Mouse (Mus musculus): Measurements from ENCODE around the gene Casd1.

The Casd1 gene

GRCm38 (mm10) chr6:4600658-4601296 is at the start of gene Casd1:
Casd1 (plus strand) TSS chr6:4600839.
- DNase-seq (ENCODE audit: extremely low read depth, low read depth), result no peak

DNA sequence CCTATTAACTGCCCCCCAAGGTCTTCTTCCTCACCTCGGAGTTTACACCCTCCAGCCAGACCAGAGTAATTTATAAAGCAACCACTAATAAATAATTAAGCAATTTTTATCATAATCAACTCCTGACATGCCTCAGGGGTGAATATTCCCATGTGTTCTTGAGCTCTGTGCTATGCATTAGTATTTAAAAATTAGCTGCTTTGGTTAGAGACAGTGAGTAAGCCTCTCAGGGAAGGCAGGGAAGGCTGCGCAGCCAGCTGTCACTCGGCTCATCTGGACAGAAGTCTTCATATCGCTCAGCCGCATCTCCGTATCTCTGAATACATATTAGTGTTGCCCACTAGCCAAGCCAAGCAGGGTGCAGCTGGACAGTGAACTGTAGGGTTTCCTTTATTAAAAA is 45.3 kb upstream of the Casd1 start:
- no peak for DNase-seq (ENCODE audit: extremely low read depth, low read depth)

GRCm38 (mm10) chr6:4557086-4557485 is 43.6 kb upstream of the Casd1 start:
- no peak for DNase-seq (ENCODE audit: extremely low read depth, low read depth)

DNA sequence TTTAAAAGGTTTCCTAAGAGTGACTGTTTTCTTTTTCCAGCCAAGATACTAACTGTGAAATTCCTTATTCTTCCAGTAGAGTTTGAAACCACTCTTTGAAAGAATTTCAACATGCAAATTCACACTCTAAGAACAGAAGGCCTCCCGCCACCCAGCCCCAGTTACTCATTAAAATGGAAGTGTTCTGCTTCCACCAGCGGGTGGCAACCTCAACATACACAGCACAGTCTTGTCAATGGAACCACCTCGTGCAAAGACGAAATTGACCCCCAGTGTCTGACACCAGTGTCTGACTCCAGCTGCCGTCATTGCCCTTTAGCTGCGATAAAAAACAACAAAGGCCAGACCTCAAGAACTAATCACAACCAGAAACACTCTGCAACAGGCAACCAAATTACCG is 43.0 kb upstream of the Casd1 start:
- no peak for DNase-seq (ENCODE audit: extremely low read depth, low read depth)

- DNase-seq (ENCODE audit: extremely low read depth, low read depth), result no peak
Observed at GRCm38 (mm10) chr6:4561156-4561555, 39.5 kb upstream of the Casd1 start.

DNA sequence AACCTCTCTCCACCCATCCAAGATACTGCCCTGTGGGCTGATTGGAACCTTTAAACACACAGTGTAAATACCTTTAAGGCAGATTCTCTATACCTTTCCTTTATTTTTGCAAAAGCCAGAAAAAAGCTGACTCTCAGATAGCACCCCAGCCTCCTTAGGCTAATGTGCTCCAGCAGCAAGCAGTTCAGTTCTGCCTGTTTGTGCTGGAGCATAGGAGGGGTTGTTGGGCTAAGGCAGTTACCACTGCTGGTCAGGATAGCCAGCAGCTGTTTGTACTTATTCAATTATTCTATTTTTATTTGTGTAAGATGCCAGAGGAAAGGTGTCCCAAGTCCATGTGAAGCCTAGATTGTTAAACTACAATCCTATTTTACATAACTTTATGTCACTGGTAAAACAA is 39.0 kb upstream of the Casd1 start:
- DNase-seq (ENCODE audit: extremely low read depth, low read depth), result no peak

GRCm38 (mm10) chr6:4562401-4562800 is 38.2 kb upstream of the Casd1 start:
- no peak for DNase-seq (ENCODE audit: extremely low read depth, low read depth)

DNA sequence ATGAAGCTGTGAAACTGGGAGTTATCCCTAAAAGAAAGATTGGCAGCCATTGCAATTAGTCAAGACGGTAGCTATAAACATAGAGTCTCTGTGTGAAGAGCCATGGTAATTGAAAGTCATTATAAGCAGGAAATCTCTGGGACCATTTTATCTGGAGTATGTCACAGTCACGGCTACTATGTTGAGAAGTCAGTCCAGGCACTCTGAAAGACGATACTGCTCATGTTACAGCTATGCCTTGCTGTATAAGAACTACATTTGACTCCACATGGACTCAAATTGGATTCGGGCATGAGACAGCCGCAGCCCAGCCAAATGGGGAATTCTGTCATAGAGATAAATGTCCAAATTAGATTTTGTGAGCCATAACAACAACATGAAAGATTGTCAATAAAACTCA is 37.2 kb upstream of the Casd1 start:
- no peak for DNase-seq (ENCODE audit: extremely low read depth, low read depth)

DNA sequence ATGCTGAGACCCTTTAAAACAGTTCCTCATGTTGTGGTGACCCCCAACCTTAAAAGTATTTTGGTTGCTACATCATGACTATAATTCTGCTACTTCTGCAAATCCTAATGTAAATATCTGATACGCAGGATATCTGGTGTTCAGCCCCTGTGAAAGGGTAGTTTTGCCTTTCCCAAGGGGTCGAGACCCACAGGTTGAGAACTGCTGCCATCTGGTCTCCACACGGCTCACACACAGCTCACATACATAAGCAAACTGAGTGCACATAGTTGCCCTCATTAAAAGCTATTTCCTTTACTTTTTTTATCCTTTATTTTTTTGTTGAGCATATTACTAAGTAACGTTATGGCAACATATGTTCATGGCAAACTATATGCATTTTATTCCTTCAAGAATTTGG is 30.2 kb upstream of the Casd1 start:
- no peak for DNase-seq (ENCODE audit: extremely low read depth, low read depth)

GRCm38 (mm10) chr6:4577756-4578155 is 22.9 kb upstream of the Casd1 start:
- no peak for DNase-seq (ENCODE audit: extremely low read depth, low read depth)

- DNase-seq (ENCODE audit: extremely low read depth, low read depth), result no peak
Observed at GRCm38 (mm10) chr6:4578343-4578742, 22.3 kb upstream of the Casd1 start.

DNA sequence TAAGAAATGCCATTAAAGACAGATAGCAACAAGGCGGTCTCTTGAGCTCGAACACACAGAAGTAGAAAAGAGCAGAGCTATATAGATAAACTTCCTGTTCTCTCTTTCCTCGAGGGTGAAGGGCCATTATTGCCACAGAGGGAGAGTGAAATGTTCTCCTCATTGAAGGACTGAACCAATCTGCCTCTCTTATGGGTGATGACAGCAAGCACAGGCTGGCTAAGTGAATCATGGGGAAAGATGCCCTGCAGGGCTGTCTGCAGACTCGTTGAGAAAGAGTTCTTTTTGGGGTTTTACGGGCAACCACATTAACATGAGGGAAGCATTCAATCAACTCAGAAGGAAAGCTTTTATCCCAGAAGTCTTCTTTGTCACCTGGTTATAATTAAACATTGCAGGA is 21.0 kb upstream of the Casd1 start:
- no peak for DNase-seq (ENCODE audit: extremely low read depth, low read depth)

DNA sequence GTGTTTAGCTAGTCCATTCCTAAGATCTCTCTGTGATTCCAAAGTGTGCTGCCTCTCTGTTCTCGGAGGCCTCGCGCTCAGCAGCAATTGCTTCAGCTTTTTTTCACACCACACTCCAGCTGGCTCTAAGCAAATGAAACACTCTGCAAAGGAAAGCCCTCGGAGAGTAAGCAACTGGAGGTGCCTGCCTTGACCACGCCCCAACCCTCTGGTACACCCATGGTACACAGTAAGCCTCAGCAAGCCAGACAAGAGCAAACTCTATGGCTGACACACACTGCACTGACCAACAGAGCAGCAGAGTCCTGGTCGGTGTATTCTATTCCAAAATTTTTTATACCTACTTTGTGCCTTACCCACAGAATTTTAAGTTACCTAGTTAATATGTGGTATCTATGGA is 17.2 kb upstream of the Casd1 start:
- no peak for DNase-seq (ENCODE audit: extremely low read depth, low read depth)

DNA sequence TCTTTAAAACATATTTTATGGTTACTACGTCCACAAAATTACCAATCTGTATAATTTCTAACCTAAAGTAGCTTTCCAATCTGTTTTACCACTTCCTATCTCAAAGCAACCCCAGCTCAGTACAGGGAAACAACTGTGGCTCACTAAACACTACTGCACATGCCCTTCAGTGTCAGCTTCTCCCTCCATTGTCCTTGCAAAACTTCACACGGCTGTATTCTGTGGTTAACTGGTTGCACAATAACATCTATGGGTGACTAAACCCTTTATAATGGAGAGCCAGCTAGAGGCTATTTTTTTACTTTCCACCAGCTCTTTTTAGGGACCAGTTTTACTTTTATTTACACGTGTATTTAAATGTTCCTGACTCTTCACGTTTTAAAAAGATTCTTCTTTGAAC is 12.7 kb upstream of the Casd1 start:
- DNase-seq (ENCODE audit: extremely low read depth, low read depth), result no peak

DNA sequence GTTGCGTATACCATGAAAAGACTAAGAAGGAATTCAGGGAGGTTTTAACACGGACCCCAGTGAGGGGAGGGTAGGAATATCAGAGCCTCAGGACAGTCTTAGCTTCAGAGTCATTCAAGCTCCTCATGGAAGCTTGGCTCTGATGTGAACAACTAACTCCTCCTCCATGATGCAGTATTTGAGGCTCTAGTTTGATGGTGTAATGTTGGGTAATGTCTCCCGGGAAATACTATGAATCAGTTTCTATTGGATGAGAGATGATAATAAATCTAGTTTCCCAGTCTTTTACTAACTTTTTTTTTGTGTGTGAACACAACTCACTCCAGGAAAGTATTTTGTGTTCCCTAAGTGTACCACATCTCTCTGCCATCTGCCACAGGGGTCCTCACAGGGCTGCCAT is 11.9 kb upstream of the Casd1 start:
- DNase-seq (ENCODE audit: extremely low read depth, low read depth), result no peak

GRCm38 (mm10) chr6:4590089-4590488 is 10.6 kb upstream of the Casd1 start:
- no peak for DNase-seq (ENCODE audit: extremely low read depth, low read depth)

DNA sequence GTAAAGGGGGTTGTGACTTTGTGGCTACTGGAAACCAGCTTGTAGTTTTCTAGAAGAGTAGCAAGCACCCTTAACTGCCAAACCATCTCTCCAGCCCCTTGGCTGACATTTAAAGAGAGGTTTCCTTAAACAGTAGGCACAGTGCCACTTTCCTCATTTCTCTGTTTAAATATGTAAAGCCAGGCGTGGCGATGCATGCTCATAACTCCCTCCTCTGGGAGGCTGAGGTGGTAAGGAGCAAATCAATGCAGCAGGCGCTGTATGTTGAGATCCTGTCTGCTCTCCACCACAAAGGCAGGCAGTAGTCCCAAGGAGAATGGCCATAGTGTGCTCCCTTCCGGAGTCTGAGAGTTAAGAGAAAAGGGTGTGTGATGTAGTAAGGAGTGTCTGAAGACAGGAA is 2.9 kb upstream of the Casd1 start:
- no peak for DNase-seq (ENCODE audit: extremely low read depth, low read depth)

DNA sequence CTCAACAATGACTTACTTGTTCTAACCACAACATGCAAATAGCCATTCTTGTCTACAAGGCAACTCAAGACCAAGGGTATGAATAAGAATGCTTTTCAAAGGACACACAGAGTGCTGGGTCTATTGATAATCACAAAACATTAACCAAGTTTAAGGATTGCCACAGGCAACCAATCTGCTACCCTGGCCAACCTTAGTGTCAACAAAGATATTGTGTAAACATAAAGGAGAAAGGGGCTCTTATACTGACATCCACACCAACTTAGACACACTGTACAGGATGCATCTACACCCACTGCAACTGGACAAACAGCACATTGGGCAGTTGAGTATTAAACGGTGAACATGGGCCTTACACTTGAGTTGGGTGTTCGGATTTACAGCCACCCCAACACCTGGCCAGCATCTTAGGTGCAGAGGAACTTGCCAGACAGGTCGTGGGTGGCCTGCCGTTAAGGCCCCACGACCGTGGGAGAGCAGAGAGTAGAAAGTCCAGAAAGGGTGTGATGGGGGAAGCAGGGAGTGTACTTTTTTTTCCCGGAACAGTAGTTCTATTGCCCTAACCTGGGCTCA is 468 bp upstream of the Casd1 start:
- DNase-seq (ENCODE audit: extremely low read depth, low read depth), result peak; percentile 10

DNA sequence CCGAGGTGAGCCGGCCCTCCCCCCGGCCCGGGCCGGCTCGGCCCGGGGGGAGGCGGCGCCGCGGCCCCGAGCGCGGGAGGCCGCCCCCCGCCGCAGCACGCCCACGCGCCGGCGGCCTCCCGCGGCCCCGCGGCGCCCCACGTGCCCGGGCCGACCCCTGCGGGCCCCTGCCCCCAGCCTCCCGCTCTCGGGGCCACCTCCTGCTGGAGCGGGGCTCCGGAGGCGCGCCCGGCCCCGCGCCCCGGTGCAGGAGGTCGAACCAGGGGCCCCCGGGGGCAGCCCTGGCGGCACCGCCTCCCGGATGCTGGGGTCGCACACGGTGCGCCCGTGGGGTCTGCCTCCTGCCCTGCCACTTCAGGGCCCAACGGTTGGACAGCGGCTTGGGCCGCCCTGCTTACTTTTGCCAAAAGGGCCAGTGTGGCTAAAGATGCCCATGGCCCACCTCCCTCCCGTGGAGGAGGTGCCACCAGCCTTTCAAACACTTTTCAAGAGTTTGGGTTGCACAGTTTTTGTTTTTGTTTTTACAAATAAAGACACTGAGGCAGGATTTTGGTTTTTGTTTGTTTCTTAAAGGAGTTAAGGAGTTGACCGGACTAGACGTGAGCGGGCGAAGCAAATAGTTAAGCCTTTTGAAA is 775 bp downstream of the Casd1 start:
- no peak for DNase-seq (ENCODE audit: extremely low read depth, low read depth)

DNA sequence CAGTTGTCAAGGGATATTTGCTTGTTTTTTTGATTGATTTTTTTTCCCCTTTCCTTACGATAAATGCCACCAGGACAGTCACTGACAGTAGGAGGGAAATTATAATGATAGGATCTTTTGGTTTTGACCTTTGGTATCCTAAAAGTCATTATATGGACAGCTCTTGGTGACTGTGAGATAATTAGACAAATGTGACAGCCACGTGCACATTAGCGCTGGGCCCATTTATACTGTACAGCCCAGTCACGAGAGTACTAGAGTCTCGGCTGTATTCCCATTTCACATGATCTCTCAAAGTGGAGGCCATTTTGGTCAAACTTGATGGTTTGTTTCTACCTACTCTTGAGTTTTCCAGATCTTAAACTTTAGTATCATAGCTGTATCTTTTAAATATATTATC is 1.4 kb downstream of the Casd1 start:
- peak; percentile 16 for DNase-seq (ENCODE audit: extremely low read depth, low read depth)

GRCm38 (mm10) chr6:4606394-4606793 is 5.8 kb downstream of the Casd1 start:
- DNase-seq (ENCODE audit: extremely low read depth, low read depth), result no peak

- DNase-seq (ENCODE audit: extremely low read depth, low read depth), result peak; percentile 21
Observed at GRCm38 (mm10) chr6:4610216-4610896, 9.7 kb downstream of the Casd1 start.

- no peak for DNase-seq (ENCODE audit: extremely low read depth, low read depth)
Observed at GRCm38 (mm10) chr6:4611853-4612252, 11.2 kb downstream of the Casd1 start.
